Mouse (Mus musculus) liver (tissue): ENCODE measurements around the gene Smchd1.
"Not testable (repeated sequence)": the region's sequence is repeated elsewhere in the genome, so short reads cannot be mapped to it uniquely, and the experiment has no call there.

Experiments
- DNase-seq: peaks from one replicate; pipeline ENCODE4 v3.0.0-alpha.2; 2020; ENCODE audit warnings: mixed read lengths

The Smchd1 gene

GRCm38 (mm10) chr17:71474762-71475704 lies at the start of gene Smchd1:
TSS of gene Smchd1 (minus strand) at chr17:71475343.
- peak; percentile 96 for DNase-seq

GRCm38 (mm10) chr17:71510297-71510696 lies 35.2 kb upstream of the Smchd1 start:
- peak; percentile 39 for DNase-seq

- DNase-seq = no peak
Observed at GRCm38 (mm10) chr17:71506832-71507231, 31.7 kb upstream of the Smchd1 start.

- DNase-seq = no peak
Observed at GRCm38 (mm10) chr17:71495784-71496183, 20.6 kb upstream of the Smchd1 start.

- DNase-seq = no peak
Observed at GRCm38 (mm10) chr17:71491332-71491686, 16.2 kb upstream of the Smchd1 start.

GRCm38 (mm10) chr17:71490666-71491331 lies 15.7 kb upstream of the Smchd1 start:
- DNase-seq = peak; percentile 28

- no peak for DNase-seq
Observed at GRCm38 (mm10) chr17:71489703-71490461, 14.7 kb upstream of the Smchd1 start.

- DNase-seq = peak; percentile 13
Observed at GRCm38 (mm10) chr17:71486231-71486851, 11.2 kb upstream of the Smchd1 start.

GRCm38 (mm10) chr17:71485791-71486230 lies 10.7 kb upstream of the Smchd1 start:
- no peak for DNase-seq

GRCm38 (mm10) chr17:71484711-71485110 lies 9.6 kb upstream of the Smchd1 start:
- no peak for DNase-seq

- DNase-seq = no peak
Observed at GRCm38 (mm10) chr17:71483418-71484060, 8.4 kb upstream of the Smchd1 start.

- no peak for DNase-seq
Observed at GRCm38 (mm10) chr17:71479381-71479901, 4.3 kb upstream of the Smchd1 start.

- DNase-seq = no peak
Observed at GRCm38 (mm10) chr17:71477481-71477880, 2.3 kb upstream of the Smchd1 start.

GRCm38 (mm10) chr17:71476346-71477020 lies 1.3 kb upstream of the Smchd1 start:
- DNase-seq = no peak

- peak; percentile 66 for DNase-seq
Observed at GRCm38 (mm10) chr17:71475705-71476089, 554 bp upstream of the Smchd1 start.

- DNase-seq = no peak
Observed at GRCm38 (mm10) chr17:71474128-71474527, 1.0 kb downstream of the Smchd1 start.

- no peak for DNase-seq
Observed at GRCm38 (mm10) chr17:71471261-71471660, 3.9 kb downstream of the Smchd1 start.

GRCm38 (mm10) chr17:71460312-71460711 lies 14.8 kb downstream of the Smchd1 start:
- DNase-seq = no peak

GRCm38 (mm10) chr17:71459818-71460217 lies 15.3 kb downstream of the Smchd1 start, which contains the start of gene Gm4707:
TSS of gene Gm4707 (minus strand) at chr17:71459918.
- no peak for DNase-seq

GRCm38 (mm10) chr17:71457361-71457760 lies 17.8 kb downstream of the Smchd1 start:
- not testable (repeated sequence) for DNase-seq

GRCm38 (mm10) chr17:71445191-71445590 lies 30.0 kb downstream of the Smchd1 start:
- no peak for DNase-seq
